Mouse (Mus musculus) c-Kit-positive CD71-positive TER-119-positive erythroid progenitor cells, embryonic 14.5 days (primary cell): ENCODE measurements around the gene Bfar.
"Not testable (repeated sequence)": the region's sequence is repeated elsewhere in the genome, so short reads cannot be mapped to it uniquely, and the experiment has no call there.

Experiments used
- DNase-seq: peaks from one replicate; pipeline ENCODE4 v3.0.0-alpha.2; 2013; ENCODE audit warnings: low spot score

The Bfar gene

DNA sequence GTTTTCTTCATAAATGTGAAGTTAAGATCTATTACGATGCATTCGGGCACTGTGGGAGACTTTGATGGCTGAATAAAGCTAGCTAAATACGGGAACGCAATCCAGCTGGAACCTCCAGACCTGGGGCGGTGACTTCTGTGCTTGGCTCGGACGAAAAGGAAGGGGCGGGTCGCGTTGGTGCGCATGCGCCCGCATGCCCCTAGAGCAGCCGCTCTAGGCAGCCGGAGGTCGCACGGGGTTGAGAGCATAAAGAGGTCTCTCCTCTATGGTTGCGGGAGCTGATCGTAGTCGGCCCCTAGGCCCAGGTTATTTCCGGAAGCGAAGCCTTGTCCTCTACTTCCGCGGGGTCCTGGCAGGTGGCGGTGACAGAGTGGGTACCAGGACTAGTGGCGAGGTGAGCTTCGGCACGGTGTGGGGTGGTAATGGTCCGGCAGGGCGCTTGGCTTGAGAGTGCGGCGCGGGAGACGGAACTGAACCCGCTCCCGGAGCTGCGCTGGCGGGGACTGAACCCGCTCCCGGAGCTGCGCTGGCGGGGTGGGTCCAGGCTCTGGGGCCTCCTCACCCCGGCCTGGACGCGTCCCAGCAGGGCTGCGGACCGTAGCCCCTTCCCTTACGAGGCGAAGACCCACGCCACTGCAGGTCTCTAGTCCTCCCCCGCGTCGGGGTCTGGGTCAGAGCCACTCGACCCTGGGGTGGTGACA lies at the start of gene Bfar, which contains the start of gene 3110001I22Rik:
TSS of gene Bfar (plus strand) at position 174 of the 701 bp plus-strand sequence.
TSS of gene 3110001I22Rik (plus strand) at position 245 of the 701 bp plus-strand sequence.
- DNase-seq: peak; percentile 86

DNA sequence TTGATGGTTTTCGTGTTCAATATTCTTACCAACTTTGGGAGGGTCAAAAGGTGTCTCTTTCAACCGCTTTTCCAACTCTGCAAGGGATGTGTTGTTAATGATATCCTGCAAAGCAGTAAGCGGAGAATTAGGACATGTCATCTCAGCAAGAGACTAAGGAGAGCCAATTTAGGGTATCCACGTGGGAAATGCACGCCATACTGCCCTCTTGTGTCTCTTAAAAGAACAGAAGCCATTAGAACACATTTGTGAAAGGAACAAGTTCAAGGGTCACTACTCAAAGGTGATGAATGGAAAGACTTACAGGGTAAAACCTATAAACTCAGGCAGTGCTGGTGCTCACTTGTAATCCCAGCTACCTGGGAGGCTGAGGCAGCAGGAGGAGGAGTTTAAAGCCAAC lies 43.3 kb upstream of the Bfar start:
- no peak for DNase-seq

DNA sequence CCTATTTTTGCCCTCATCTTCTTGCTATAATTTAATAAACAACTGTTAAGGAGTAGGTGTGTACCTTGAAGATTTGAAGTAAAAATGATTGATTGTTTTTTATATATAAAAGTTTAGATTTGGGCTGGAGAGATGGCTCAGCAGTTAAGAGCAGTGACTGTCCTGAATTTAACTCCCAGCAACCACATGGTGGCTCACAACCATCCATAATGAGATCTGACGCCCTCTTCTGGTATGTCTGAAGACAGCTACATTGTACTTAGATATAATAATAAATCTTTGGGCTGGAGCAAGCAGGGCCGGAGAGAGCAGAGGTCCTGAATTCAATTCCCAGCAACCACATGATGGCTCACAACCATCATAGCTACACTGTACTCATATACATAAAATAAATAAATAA lies 33.5 kb upstream of the Bfar start:
- DNase-seq: not testable (repeated sequence)

DNA sequence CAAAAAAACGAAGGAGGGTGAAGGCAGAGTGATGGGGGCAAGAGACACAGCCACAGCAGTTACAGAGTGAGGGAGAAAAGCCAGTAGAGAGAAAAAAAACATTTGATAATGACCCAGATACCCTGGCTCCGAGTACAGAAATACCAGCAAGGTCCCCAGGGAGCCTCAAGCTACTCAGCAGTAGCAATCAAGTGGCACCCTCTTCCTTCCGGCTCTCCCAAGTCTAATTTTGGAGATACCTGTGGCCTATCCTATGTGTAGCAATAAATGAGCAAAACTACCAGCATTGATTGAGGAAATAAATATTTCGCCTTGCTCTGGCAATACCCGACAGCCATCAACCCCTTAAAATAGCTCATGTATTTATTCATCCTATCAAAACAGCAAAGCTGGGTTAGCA lies 32.1 kb upstream of the Bfar start:
- DNase-seq: no peak

DNA sequence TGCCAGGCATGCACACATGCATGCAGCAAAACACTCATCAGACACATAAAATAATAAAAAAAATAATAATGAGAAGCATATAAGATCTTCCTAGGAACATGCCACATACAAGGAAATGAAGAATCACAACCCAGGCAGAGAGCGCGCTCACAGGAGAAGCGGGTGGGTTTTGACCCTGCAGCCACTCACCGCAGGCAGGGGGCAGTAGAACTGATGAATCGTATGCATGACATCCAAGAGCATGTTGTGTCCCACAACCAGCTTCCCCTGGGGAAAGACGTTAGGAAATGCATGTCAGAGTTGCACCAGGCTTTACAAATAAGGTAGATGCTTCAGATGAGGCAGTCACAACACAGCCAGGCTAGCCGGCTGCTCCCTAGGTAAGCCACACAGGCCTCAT lies 31.6 kb upstream of the Bfar start:
- no peak for DNase-seq

DNA sequence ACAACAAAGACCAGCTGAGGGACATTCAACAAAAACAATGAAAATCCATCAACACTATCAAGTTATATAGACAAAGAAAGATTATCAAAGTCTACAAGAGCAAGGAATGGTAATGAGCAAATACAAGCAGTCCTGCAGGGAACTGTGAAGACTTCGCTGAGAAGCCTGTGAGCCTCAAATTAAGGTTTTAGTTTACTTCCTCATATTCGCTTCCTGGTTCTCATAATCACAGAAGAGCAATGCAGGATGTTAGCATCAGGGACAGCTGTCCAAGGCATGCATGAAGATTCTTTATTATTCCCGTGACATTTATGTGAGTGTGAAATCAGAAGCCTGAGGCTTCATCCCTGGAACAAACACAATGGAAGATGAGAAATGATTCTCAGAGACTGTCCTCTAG lies 27.2 kb upstream of the Bfar start:
- DNase-seq: no peak

DNA sequence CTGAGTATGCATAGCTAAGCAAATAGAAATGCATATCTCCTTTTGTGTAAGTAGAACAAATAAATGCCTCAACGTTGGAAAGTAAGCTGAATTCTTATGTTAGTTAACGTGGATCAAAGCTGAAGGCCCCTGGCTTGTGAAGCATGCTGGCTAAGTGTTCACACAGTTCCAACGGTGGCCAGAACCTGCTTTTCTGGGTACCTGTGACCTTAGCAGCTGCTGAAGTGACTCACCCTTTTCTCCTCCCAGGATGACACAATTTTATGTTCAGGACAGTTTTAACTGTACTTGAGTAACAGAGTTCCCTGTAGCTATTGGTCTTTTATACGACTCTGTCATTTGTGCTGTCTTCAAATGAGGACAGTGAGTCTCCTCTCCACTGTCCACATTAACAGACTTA lies 25.7 kb upstream of the Bfar start:
- DNase-seq: no peak

DNA sequence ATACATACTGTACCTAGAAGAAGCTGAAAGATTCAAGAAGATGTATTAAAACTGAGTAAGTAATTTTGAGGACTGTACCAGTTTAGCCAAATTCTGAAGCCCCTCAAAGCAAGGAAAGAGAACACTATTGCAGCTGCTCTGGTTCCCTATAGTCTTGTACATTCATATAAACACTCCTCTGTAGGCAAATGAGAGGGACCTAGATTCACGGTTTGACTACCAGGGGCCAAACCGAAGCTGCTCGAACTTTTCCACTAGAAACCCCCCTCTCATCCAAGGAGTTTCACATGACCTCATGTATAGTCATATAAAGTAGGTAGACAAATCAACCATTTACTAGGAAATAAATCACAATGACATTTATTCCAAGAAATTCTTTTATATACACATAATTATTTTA lies 12.8 kb upstream of the Bfar start:
- no peak for DNase-seq

DNA sequence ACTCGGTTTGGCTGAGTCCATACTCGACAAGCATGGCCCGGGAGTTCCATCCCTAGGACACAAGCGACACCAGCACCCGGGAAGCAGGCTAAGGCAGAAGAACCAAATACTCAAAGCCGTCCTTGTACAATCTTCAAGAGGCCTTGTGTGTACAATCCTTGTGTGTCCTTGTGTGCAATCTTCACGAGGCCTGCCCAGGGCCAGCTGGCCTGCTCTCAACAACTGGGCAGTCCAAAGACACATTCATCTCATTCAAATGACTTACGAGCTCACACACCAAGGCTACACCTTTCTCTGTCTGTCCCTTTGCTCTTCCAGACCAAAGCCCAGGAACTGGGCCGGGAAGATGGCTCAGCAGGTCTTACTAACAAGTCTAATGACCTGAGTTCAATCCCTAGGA lies 10.9 kb upstream of the Bfar start:
- DNase-seq: no peak

DNA sequence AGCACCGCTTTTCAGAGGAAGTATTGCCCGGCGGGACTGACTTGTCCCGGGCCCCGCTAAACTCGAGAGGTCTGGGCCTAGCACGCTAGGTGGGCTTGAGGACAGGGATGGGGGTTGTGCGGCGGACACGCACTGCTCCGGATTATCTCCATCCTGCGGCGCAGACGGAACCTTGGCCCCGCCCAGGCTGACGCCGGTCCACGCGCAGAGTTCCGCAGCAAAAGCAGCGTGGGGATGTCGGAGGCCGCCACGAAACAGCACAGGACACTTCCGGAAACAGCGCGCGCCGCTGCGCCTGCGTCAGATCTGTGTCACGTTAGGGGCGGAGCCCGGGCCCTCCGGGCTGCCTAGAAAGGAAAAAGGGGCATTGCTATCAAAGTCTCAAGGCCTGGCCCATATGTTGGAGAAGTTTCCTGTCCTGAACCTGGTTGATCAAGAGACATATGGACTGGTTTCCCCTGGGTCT lies 3.7 kb upstream of the Bfar start, which contains the start of gene Parn:
TSS of gene Parn (minus strand) at position 293 of the 466 bp plus-strand sequence.
- peak; percentile 88 for DNase-seq

DNA sequence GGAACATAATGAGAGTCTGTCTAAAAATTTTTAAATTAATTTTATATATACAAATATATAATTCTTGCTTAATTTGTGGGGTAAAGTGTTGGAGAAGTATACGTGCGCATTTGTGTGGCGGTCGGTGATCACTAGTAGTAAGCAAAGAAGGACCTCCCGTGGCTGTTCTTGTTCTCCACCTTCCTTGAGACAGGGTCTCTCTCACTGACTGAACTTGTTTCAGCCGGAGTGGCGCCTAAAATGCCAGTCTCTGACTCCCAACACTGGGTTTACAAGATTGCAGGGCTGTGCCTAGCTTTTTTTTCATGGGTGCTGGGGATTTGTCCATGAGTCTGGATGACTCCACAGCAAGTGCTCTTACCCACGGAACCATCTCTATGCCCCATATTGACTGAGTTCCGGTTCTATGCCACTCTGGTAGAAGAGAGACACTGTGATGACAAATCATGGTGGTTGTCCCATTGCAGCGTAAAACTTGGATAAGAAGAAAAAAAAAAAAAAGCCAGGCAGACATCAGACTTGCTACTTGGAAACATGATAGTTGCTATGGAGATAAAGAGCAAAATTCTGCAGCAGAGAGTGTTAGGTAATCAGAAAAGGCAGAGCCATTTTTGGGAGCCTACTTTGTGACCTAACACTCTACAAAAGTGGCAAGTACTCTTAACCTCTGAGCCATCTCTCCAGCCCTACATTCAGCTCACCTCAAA lies 3.1 kb upstream of the Bfar start:
- peak; percentile 61 for DNase-seq

DNA sequence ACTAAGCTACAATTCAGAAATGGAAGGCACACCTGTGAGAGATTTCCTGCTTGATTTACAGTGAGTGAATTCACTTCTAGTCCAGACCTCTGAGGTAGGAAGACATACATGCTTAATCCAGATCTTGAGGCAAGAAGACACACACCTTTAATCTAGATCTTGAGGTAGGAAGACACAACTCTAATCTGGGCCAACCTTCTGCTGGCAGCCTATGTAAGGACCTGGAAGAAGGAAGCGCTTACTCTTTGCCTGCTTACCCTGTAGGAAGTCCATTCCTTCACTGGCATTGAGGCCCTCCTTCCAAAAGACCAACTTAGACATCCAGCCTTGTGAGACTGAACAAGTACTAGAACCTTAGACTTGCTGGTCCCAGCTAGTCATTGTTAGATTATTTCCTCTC lies 2.4 kb upstream of the Bfar start:
- no peak for DNase-seq

DNA sequence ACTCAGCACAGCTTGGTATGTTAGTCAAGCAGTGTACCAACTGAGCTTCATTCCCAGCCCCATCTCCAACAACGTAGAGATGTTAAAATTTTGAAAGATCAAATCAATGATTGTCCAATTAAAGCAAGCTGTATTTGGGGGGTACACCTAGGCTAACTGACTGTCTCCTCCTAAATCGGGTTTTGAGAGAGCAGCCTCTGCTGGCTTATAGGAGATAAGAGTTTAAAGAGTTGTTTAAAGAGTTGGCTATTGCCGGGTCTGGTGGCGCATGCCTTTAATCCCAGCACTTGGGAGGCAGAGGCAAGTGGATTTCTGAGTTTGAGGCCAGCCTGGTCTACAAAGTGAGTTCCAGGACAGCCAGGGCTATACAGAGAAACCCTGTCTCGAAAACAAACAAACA lies 762 bp upstream of the Bfar start:
- not testable (repeated sequence) for DNase-seq

DNA sequence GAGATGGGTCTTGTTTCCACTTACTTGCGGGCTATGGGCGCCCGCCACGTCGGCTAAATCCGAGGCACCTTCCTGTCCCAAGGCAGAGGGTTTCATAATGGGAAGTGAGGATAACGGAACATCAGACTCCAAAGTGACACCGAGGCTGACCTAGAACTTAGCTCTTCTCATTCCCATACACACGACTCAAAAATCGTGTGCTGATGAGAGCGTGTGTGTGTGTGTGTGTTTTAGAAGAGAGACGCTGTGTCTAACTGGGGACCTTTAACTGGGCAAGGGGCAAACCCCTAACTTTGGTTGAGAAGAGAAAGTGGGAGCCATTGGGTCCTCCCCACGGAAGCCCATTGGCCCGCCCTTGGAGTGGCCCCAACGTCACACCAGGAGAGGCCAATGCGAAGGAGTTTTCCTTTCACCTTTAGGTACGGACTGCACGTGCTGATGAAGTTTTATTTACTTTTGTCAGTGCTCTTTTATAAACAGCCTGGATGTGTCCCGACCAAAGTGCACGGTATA lies 784 bp downstream of the Bfar start:
- DNase-seq: peak; percentile 76

DNA sequence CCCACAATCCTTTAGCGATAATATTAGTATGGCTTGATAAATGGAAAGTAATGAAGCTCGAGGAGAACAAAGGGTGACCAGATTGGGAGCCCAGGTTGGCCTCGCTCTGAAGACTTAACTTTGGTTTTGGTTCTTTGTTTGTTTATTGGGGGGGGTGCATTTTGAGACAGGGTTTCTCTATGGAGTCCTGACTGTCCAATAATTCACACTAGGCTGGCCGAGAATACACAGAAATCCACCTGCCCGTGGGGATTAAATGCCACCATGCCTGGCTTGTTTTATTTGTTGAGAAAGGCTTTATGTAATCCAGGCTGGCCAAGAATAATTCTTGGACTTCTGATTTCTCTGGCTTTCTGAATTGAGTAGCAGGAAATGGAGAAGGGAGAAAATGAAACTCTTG lies 1.5 kb downstream of the Bfar start:
- no peak for DNase-seq

DNA sequence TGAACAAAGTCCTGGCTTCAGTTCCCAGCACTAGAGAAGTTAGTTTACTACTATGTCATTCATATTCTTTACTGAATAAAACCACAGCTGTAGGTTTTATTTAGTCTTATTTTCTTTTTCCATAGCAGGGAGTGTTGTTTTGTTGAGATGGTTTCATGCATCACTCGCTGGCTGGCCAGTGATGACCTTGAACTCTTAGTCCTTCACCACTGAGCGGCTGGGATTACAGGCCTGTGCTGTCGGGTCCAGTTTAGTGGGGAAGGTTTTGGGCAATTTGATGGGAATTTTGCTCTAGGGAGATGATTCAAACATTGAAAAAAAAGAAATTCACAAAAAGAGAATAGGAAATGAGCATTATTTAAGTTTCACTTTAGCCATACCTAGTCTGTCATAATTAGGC lies 2.9 kb downstream of the Bfar start:
- DNase-seq: no peak

DNA sequence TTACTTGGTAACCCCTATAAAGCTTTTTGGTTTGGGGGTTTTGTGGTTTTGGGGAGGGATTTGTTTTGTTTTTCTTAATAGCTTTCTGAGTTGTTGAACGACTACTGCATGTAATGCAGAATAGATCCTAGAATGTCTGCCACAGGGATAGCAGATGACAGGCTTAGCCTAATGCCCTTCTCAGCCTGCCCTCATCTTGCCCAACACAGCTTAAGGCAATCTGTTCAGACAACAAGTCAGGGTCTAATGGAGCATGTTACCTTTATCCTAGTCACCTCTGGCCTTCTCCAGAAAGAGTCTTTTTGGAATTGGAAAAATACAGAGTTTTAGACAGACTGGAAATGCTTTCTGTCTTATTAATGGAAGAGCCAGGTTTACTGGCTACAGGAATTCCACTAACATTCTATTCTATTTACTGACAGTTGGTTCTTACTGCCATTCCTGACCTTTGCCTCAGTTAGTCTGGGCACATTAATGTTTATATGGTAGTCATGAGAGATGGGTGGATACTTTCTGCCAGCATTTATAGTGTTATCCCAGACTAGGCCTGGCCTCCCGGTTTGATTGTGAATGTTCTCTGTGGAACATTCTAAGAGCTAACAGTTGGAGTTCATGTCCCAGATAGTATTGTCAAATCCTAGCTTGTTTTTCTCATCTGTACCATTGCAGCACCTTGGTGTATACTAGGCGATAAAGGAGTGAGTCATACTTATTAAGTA lies 7.1 kb downstream of the Bfar start:
- no peak for DNase-seq

DNA sequence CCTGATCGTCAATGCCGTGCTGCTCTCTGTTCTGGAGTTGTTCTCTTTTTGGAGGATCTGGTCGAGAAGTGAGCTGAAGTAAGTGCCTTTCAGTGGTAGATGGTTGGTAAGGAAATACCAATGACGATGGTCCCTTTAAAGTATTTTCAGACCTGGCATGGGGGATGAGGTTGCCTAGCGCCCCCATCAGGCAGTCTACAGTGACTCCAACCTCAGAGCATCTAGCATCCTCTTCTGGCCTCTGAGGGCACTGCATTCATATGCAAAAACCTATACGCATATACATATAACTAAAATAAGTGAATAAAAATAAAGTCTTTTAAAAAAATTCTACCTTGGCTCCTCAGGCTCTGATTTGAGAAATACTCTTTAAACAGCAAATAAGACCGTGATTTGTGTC lies 27.3 kb downstream of the Bfar start:
- peak; percentile 3 for DNase-seq

DNA sequence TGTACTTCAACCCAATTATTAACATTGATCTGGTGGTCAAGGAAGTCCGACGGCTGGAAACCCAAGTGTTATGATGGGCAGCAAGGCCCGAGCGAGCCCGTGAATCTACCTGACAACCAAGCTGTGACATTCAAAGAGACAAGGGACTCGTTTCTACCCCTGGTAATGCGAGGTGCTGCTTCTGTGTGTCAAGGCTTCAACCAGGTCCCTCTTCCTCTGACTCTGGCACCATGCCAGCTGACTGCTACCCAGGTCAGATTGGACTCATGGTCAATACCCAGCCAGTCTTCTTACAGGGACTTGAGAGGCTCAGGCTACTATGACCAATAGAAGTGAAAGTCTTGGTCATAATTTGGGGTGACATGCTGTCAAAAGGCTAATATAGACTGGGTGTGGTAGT lies 30.5 kb downstream of the Bfar start:
- no peak for DNase-seq

DNA sequence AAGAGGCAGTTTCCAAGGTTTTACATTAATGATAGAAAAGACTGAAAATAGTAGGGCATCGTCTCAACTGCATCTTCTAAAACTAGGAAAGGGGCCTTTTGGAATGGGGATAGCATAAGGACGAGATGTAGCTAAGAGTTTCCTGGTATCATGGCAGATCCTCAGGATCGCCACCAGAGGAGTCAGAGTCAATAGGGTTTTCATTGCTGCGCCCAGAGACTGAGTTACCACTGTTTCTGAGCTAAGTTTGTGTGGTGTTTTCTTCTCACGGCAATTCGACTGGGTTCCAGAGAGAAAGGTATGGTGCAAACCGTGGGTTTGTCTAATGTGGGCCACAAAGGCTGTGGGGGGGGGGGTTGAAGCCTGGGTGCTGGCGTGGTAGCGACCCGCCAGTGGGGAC lies 33.0 kb downstream of the Bfar start:
- no peak for DNase-seq

DNA sequence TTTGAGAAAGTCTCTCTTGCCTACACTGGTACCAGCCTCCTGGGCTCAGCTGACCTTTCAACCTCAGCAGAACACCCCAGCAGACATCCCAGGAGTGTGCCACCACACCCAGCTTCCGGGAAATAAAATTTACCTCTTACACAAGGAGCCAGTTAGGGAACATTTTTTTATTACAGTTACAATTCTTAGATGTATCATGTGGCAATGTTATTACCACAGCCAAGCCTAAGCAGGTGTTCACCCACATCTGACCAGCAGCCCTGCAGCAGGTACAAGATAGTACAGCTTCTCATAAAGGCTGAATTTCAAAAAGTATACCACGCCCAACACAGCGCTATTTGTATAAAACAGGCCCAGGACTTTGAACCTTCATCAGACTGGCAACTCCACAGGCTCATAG lies 43.3 kb downstream of the Bfar start:
- DNase-seq: no peak

DNA sequence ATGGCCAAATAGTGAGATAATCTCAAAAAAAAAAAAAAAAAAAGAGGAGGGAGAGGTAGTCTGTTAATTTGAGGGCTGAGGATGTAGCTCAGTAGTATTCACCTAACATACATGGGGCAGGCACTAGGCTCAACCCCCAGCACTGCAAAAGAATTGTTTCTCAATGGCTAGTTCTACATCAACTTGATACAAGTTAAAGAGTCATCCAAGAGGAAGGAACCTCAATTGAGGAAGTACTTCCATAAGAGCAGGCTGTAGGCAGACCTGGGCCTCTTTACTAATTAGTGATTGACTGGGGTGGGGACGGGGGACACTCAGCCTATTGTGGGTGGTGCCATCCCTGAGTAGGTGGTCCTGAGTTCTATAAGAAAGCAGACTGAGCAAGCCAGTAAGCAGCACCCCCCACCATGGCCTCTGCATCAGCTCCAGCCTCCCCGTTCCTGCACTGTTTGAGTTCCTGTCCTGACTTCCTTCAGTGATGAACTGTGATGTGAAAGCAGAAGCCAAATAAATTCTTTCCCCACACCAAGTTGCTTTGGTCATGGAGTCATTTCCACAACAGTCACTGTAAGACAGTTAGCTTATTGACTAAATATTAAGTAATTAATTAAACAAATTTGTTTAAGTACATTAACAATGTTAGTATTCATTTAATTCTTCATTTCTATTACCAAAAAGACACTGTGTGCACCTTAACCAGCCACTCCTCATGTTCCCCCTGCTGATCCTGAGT lies 45.3 kb downstream of the Bfar start:
- DNase-seq: no peak
